Mouse (Mus musculus): ENCODE results near the gene Ly86.

Ly86 gene

DNA sequence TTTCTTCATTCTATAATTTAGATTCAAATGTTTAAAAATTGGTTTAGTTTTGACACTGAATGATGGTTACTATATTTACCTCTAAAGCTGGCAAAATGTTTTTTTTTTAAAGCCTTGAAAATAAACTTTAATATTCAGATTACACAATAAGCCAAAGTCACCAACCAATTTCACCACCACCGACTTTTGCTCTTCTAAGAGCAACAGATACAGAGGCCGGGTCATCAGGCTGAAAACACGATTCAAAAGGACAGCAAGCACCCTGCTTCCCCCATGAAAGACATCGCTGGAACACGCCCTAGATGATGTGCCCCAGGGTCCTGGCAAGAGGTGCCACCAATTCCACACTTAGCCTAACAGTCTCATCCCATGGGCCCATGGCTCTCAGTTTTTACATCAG is 113.5 kb downstream of the Ly86 start:
- no peak for DNase-seq (ENCODE audit: low spot score)

DNA sequence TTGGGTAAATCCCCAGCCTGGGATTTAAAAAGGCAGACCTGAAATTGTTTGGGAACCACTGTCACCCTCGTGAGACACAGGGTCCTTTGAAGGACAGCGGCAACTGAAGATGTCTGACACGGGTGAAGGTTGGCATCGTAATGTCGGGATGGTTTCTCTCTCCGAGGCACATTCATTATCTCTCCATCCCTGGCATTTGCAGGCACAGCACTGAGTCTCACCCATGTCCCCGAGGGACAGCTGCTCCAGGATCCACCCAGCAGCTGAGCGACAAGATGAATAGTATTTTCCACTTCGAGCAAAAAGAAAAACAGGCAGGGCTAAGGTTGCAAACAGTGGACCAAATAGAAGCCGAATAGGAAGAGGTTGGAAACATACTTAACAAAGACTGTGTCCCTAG is 114.0 kb downstream of the Ly86 start:
- DNase-seq (ENCODE audit: low spot score) = no peak

- no peak for DNase-seq (ENCODE audit: low spot score)
These were observed 115.2 kb downstream of the Ly86 start for GRCm38 (mm10) chr13:37459957-37460930.

GRCm38 (mm10) chr13:37462049-37462702 is 117.2 kb downstream of the Ly86 start:
- DNase-seq (ENCODE audit: low spot score) = no peak

- DNase-seq (ENCODE audit: low spot score) = no peak
These were observed 120.7 kb downstream of the Ly86 start for GRCm38 (mm10) chr13:37465710-37466109.

GRCm38 (mm10) chr13:37467795-37468194 is 122.8 kb downstream of the Ly86 start:
- DNase-seq (ENCODE audit: low spot score) = no peak
